Mouse (Mus musculus) megakaryocyte, embryonic 14.5 days (primary cell): ENCODE results near the gene Appl1. TPM values are rescaled to one million over a fixed set of nuclear protein-coding genes. Genes with fewer than 3 reads are reported as not detected.

Experiments
- H3K27me3 ChIP-seq: replicated peaks from 2 replicates; pipeline ENCODE3; 2012; ENCODE audit warnings: inconsistent platforms
- H3K36me3 ChIP-seq: replicated peaks from 2 replicates; pipeline ENCODE3; 2012; ENCODE audit warnings: low read length, inconsistent platforms, mixed read lengths
- H3K4me1 ChIP-seq: 2 replicates; pipeline ENCODE4 v1.6.1; 2012; ENCODE audit warnings: inconsistent platforms
- H3K4me3 ChIP-seq: replicated peaks from 2 replicates; pipeline ENCODE3; 2012; ENCODE audit warnings: moderate library complexity, mild to moderate bottlenecking, inconsistent platforms
- H3K9me3 ChIP-seq: 2 replicates; pipeline ENCODE4 v1.6.1; 2012; ENCODE audit warnings: inconsistent platforms
- FLI1 ChIP-seq: IDR thresholded peaks from 2 replicates; pipeline ENCODE4 v1.6.1; 2012; ENCODE audit warnings: low read length, inconsistent platforms, mixed read lengths
- GATA1 ChIP-seq: IDR thresholded peaks from 3 replicates; pipeline ENCODE4 v1.6.1; 2012; ENCODE audit warnings: mixed read lengths, low read length, inconsistent platforms, borderline replicate concordance
- polyA plus RNA-seq: library from polyadenylated mRNA; stranded (reverse); fragments of >175 nt; gene quantifications from 2 replicates; pipeline ENCODE4 v1.2.3, GENCODE M21; 2012; ENCODE audit warnings: low replicate concordance; ENCODE audit not compliant: insufficient read depth

The Appl1 gene
- polyA plus RNA-seq = 0.86 TPM in 1 of 2 replicates, not detected in the other

- TF ChIP-seq FLI1 = no peak
- TF ChIP-seq GATA1 = no peak
- Histone ChIP-seq H3K36me3 (no peaks in the 10 kb centered on the region), H3K9me3 (no peaks in the 10 kb centered on the region), H3K4me3 (peak within 1 kb of the TSS; percentile 94), H3K4me1 (peaks cover 30% of the 10 kb centered on the region), H3K27me3 (no peaks in the 10 kb centered on the region)
These were observed at the start of gene Appl1 for GRCm38 (mm10) chr14:26971106-26971789. Gene Appl1, minus strand, starts transcription at chr14:26971232.

- TF ChIP-seq GATA1 (no peak), FLI1 (no peak)
- Histone ChIP-seq H3K4me1 (peaks cover 10% of the 10 kb centered on the region), H3K36me3 (no peaks in the 10 kb centered on the region), H3K4me3 (no peak overlapping the region), H3K27me3 (peaks cover 5% of the 10 kb centered on the region), H3K9me3 (0 out of 2 replicates have a peak, but pooled peaks cover 2% of the 10 kb centered on the region)
These were observed 48.8 kb upstream of the Appl1 start for GRCm38 (mm10) chr14:27019850-27020249.

DNA sequence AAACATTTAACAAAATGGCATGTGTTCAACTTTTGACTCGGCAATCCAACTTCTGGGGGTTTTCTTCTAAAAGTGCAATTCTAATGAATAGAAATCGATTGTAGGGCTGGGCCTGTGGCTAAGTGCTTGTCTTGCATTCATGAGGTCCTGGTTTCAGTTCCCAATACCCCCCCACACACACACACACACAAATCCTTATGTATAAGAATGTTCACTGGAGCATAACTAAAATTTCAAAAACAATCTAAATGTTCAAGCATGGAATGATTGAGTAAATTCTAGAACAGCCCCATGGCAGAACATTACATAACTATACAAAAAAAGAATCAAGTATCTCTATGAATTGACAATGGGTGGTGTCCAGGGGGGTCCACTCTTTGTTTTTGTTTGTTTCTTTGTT is 46.9 kb upstream of the Appl1 start:
- H3K4me1 ChIP-seq = no peaks in the 10 kb centered on the region; the same call in 1 of the 2 replicates
- no peak overlapping the region for H3K4me3 ChIP-seq
- peaks cover 5% of the 10 kb centered on the region for H3K27me3 ChIP-seq
- H3K36me3 ChIP-seq = no peaks in the 10 kb centered on the region
- H3K9me3 ChIP-seq = 0 out of 2 replicates have a peak, but pooled peaks cover 2% of the 10 kb centered on the region
- TF ChIP-seq GATA1 (no peak), FLI1 (no peak)

DNA sequence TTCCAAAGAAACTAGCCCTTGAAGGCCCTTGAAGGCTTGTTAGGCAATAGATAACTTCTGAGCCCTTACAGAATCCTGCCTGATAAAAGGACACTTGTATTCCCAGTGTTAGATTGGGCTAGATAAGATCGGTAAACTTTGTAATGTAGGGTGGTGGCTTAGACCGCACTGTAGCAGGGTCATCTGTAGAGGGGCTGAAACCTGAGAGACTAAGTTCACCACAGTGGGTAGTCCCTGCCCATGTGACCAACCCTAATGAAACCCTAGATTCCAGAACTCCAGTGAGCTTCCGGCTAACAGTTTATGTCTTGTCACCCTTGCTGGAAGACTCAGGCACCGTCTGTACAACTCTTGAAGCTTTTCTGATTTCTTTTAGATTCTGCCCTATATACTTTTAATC is 42.6 kb upstream of the Appl1 start:
- Histone ChIP-seq H3K36me3 (no peaks in the 10 kb centered on the region), H3K27me3 (no peaks in the 10 kb centered on the region), H3K9me3 (no peaks in the 10 kb centered on the region), H3K4me3 (no peak overlapping the region), H3K4me1 (no peaks in the 10 kb centered on the region; the same call in 1 of the 2 replicates)
- no peak for TF ChIP-seq FLI1
- TF ChIP-seq GATA1 = no peak

GRCm38 (mm10) chr14:27011561-27011960 is 40.5 kb upstream of the Appl1 start:
- TF ChIP-seq FLI1 = no peak
- no peak for TF ChIP-seq GATA1
- Histone ChIP-seq H3K36me3 (no peaks in the 10 kb centered on the region), H3K4me1 (peaks cover 7% of the 10 kb centered on the region; the same call in 1 of the 2 replicates), H3K4me3 (no peak overlapping the region), H3K27me3 (peaks cover 2% of the 10 kb centered on the region), H3K9me3 (no peaks in the 10 kb centered on the region)

GRCm38 (mm10) chr14:27005937-27006336 is 34.9 kb upstream of the Appl1 start:
- Histone ChIP-seq H3K27me3 (peaks cover 2% of the 10 kb centered on the region), H3K4me3 (no peak overlapping the region), H3K4me1 (peaks cover 22% of the 10 kb centered on the region), H3K36me3 (no peaks in the 10 kb centered on the region), H3K9me3 (no peaks in the 10 kb centered on the region)
- no peak for TF ChIP-seq GATA1
- TF ChIP-seq FLI1 = no peak

DNA sequence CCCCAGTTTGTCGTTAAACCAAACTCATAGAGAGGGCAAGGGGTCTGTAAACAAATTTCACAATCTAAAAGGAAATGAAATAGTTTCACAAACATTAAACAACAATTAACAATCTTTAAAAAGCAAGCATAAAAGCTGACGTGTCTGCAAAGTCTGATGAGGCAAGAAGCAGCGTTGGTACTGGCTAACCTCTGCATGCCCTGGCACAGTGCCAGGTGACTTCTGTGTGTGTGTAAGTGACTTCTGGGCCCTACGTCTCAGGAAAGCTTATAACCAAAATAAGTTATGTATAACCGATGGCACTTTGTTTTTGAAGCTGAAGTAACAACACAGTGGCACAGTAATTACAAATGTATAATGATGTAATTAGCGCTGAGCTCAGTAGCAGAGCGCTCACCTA is 33.9 kb upstream of the Appl1 start:
- no peaks in the 10 kb centered on the region for H3K36me3 ChIP-seq
- H3K4me3 ChIP-seq = no peak overlapping the region
- no peak for TF ChIP-seq GATA1
- no peak for TF ChIP-seq FLI1
- H3K4me1 ChIP-seq = peaks cover 28% of the 10 kb centered on the region
- H3K27me3 ChIP-seq = peaks cover 5% of the 10 kb centered on the region
- no peaks in the 10 kb centered on the region for H3K9me3 ChIP-seq

GRCm38 (mm10) chr14:27000386-27000785 is 29.4 kb upstream of the Appl1 start:
- Histone ChIP-seq H3K9me3 (no peaks in the 10 kb centered on the region), H3K4me1 (peaks cover 21% of the 10 kb centered on the region), H3K27me3 (peaks cover 3% of the 10 kb centered on the region), H3K36me3 (no peaks in the 10 kb centered on the region), H3K4me3 (no peak overlapping the region)
- no peak for TF ChIP-seq GATA1
- no peak for TF ChIP-seq FLI1

- TF ChIP-seq GATA1 = no peak
- TF ChIP-seq FLI1 = no peak
- Histone ChIP-seq H3K27me3 (peaks cover 3% of the 10 kb centered on the region), H3K36me3 (no peaks in the 10 kb centered on the region), H3K4me1 (peaks cover 34% of the 10 kb centered on the region), H3K9me3 (no peaks in the 10 kb centered on the region), H3K4me3 (no peak overlapping the region)
These were observed 25.2 kb upstream of the Appl1 start for GRCm38 (mm10) chr14:26996257-26996656.

GRCm38 (mm10) chr14:26994211-26994741 is 23.2 kb upstream of the Appl1 start, which contains the start of gene Hesx1:
Gene Hesx1, plus strand, starts transcription at chr14:26994416.
- Histone ChIP-seq H3K9me3 (no peaks in the 10 kb centered on the region), H3K4me3 (peak within 1 kb of the TSS; percentile 91), H3K4me1 (peaks cover 28% of the 10 kb centered on the region), H3K36me3 (no peaks in the 10 kb centered on the region), H3K27me3 (no peaks in the 10 kb centered on the region)
- TF ChIP-seq GATA1 = no peak
